Mouse (Mus musculus) embryonic facial prominence, embryonic 12.5 days (tissue): ENCODE data around the gene Nsd2. TPM values are rescaled to one million over a fixed set of nuclear protein-coding genes. Genes with fewer than 3 reads are reported as not detected.

ENCODE experiments used
- ATAC-seq: fragments of 200-750 bp; cut with Nextera tagmentation; 2 replicates; pipeline ENCODE4 v1.8.0; 2017; ENCODE audit not compliant: insufficient number of reproducible peaks, insufficient read depth, low FRiP score, low TSS enrichment
- H3K27ac ChIP-seq: fragments of 300-500 bp; sonication (generic); 2 replicates; pipeline ENCODE4 v1.5.1; 2016; ENCODE audit warnings: mild to moderate bottlenecking
- H3K27me3 ChIP-seq: fragments of 300-500 bp; sonication (generic); 2 replicates; pipeline ENCODE4 v1.6.1; 2016; ENCODE audit warnings: mild to moderate bottlenecking, moderate library complexity
- H3K36me3 ChIP-seq: fragments of 300-500 bp; sonication (generic); 2 replicates; pipeline ENCODE4 v1.6.1; 2016; ENCODE audit warnings: mild to moderate bottlenecking
- H3K4me1 ChIP-seq: fragments of 300-500 bp; sonication (generic); 2 replicates; pipeline ENCODE4 v1.6.1; 2016
- H3K4me2 ChIP-seq: fragments of 300-500 bp; sonication (generic); replicated peaks from 2 replicates; pipeline ENCODE4 v1.6.1; 2016; ENCODE audit warnings: mild to moderate bottlenecking, moderate library complexity
- H3K4me3 ChIP-seq: fragments of 300-500 bp; sonication (generic); 2 replicates; pipeline ENCODE4 v1.5.1; 2016; ENCODE audit warnings: mild to moderate bottlenecking
- H3K9ac ChIP-seq: fragments of 300-500 bp; sonication (generic); 2 replicates; pipeline ENCODE4 v1.6.1; 2016; ENCODE audit warnings: mild to moderate bottlenecking, moderate library complexity
- H3K9me3 ChIP-seq: fragments of 300-500 bp; sonication (generic); 2 replicates; pipeline ENCODE4 v1.6.1; 2016; ENCODE audit warnings: mild to moderate bottlenecking, moderate library complexity
- WGBS: fragments of 180-500 bp; shearing (Covaris S2); methylation state at CpG from one replicate; pipeline ENCODE4 v1.1.7; 2016; 5-methylcytosine and 5-hydroxymethylcytosine counted together
- polyA plus RNA-seq: library from polyadenylated mRNA; unstranded; fragments of >200 nt; fragmentation: Nextera tagmentation; extraction: Ambion mirVana; gene quantifications from 2 replicates; pipeline ENCODE4 v1.2.1, GENCODE M21; 2016

The Nsd2 gene
- polyA plus RNA-seq, 1 experiment from 2014 or later: 64.0 TPM

GRCm38 (mm10) chr5:33819141-33819875 is 1.2 kb upstream of the Nsd2 start:
- Histone ChIP-seq H3K9ac (peak overlapping the region; percentile 99), H3K36me3 (no peaks in the 10 kb centered on the region), H3K4me3 (peak overlapping the region; percentile 99), H3K4me1 (peaks cover 27% of the 10 kb centered on the region), H3K4me2 (peak overlapping the region; percentile 74), H3K27ac (peak overlapping the region; percentile 98), H3K9me3 (no peaks in the 10 kb centered on the region), H3K27me3 (no peaks in the 10 kb centered on the region)
- peak; percentile 25; the same call in 1 of the 2 replicates for ATAC-seq
- 6% methylated on average over 9 of the region's 9 CpGs for WGBS

GRCm38 (mm10) chr5:33820733-33821621 is 452 bp downstream of the Nsd2 start:
- WGBS: under 1% methylated on average over 106 of the region's 121 CpGs

GRCm38 (mm10) chr5:33821901-33822427 is 1.4 kb downstream of the Nsd2 start:
- H3K4me1 ChIP-seq: peaks cover 32% of the 10 kb centered on the region
- H3K36me3 ChIP-seq: no peaks in the 10 kb centered on the region
- WGBS: 34% methylated on average over 2 of the region's 2 CpGs
- H3K27ac ChIP-seq: no peak overlapping the region
- peak overlapping the region; percentile 99 for H3K4me3 ChIP-seq
- ATAC-seq: no peak
- peak overlapping the region; percentile 99 for H3K9ac ChIP-seq
- no peaks in the 10 kb centered on the region for H3K9me3 ChIP-seq
- peak overlapping the region; percentile 55 for H3K4me2 ChIP-seq
- no peaks in the 10 kb centered on the region for H3K27me3 ChIP-seq

More at GRCm38 (mm10) chr5:33820733-33821621, 452 bp downstream of the Nsd2 start:
- H3K27me3 ChIP-seq: no peaks in the 10 kb centered on the region
- H3K9me3 ChIP-seq: no peaks in the 10 kb centered on the region
- H3K9ac ChIP-seq: peak overlapping the region; percentile 99
- peak overlapping the region; percentile 99 for H3K4me3 ChIP-seq
- H3K4me1 ChIP-seq: peaks cover 32% of the 10 kb centered on the region
- ATAC-seq: no peak
- peak overlapping the region; percentile 55 for H3K4me2 ChIP-seq
- peak overlapping the region; percentile 98 for H3K27ac ChIP-seq
- H3K36me3 ChIP-seq: no peaks in the 10 kb centered on the region

GRCm38 (mm10) chr5:33822456-33822855 is 1.9 kb downstream of the Nsd2 start:
- H3K27ac ChIP-seq: no peak overlapping the region
- peak overlapping the region; percentile 55 for H3K4me2 ChIP-seq
- peak overlapping the region; percentile 99 for H3K4me3 ChIP-seq
- no peak overlapping the region for H3K9ac ChIP-seq
- no peaks in the 10 kb centered on the region for H3K27me3 ChIP-seq
- no peaks in the 10 kb centered on the region for H3K36me3 ChIP-seq
- no peaks in the 10 kb centered on the region for H3K9me3 ChIP-seq
- WGBS: 39% methylated on average over 3 of the region's 3 CpGs
- peaks cover 32% of the 10 kb centered on the region for H3K4me1 ChIP-seq
- ATAC-seq: no peak

GRCm38 (mm10) chr5:33826001-33826400 is 5.5 kb downstream of the Nsd2 start:
- H3K36me3 ChIP-seq: no peaks in the 10 kb centered on the region
- H3K27ac ChIP-seq: no peak overlapping the region
- peaks cover 20% of the 10 kb centered on the region for H3K4me1 ChIP-seq
- no peaks in the 10 kb centered on the region for H3K9me3 ChIP-seq
- H3K4me2 ChIP-seq: no peak overlapping the region
- no peak overlapping the region for H3K4me3 ChIP-seq
- ATAC-seq: no peak
- no peaks in the 10 kb centered on the region for H3K27me3 ChIP-seq
- no peak overlapping the region for H3K9ac ChIP-seq

GRCm38 (mm10) chr5:33828107-33828506 is 7.6 kb downstream of the Nsd2 start:
- H3K4me3 ChIP-seq: no peak overlapping the region
- 83% methylated on average over 8 of the region's 8 CpGs for WGBS
- no peaks in the 10 kb centered on the region for H3K9me3 ChIP-seq
- H3K4me2 ChIP-seq: no peak overlapping the region
- H3K27ac ChIP-seq: no peak overlapping the region
- ATAC-seq: no peak
- no peaks in the 10 kb centered on the region for H3K36me3 ChIP-seq
- H3K4me1 ChIP-seq: peaks cover 13% of the 10 kb centered on the region; the same call in 1 of the 2 replicates
- H3K27me3 ChIP-seq: no peaks in the 10 kb centered on the region
- no peak overlapping the region for H3K9ac ChIP-seq

- Histone ChIP-seq H3K27ac (no peak overlapping the region), H3K4me2 (no peak overlapping the region), H3K9me3 (no peaks in the 10 kb centered on the region), H3K4me1 (no peaks in the 10 kb centered on the region), H3K27me3 (no peaks in the 10 kb centered on the region), H3K9ac (no peak overlapping the region), H3K4me3 (no peak overlapping the region), H3K36me3 (no peaks in the 10 kb centered on the region)
- WGBS: 96% methylated on average over 3 of the region's 3 CpGs
- ATAC-seq: no peak
These were observed 9.4 kb downstream of the Nsd2 start for GRCm38 (mm10) chr5:33829958-33830357.

- H3K27me3 ChIP-seq: no peaks in the 10 kb centered on the region
- no peak overlapping the region for H3K27ac ChIP-seq
- WGBS: 81% methylated on average over 1 of the region's 1 CpGs
- H3K4me3 ChIP-seq: no peak overlapping the region
- no peak for ATAC-seq
- no peak overlapping the region for H3K9ac ChIP-seq
- no peak overlapping the region for H3K4me2 ChIP-seq
- no peaks in the 10 kb centered on the region for H3K4me1 ChIP-seq
- no peaks in the 10 kb centered on the region for H3K36me3 ChIP-seq
- H3K9me3 ChIP-seq: no peaks in the 10 kb centered on the region
These were observed 10.3 kb downstream of the Nsd2 start for GRCm38 (mm10) chr5:33830832-33831231.

- H3K4me1 ChIP-seq: no peaks in the 10 kb centered on the region
- no peak overlapping the region for H3K27ac ChIP-seq
- H3K9me3 ChIP-seq: no peaks in the 10 kb centered on the region
- H3K27me3 ChIP-seq: no peaks in the 10 kb centered on the region
- no peak for ATAC-seq
- no peak overlapping the region for H3K4me3 ChIP-seq
- H3K4me2 ChIP-seq: no peak overlapping the region
- 97% methylated on average over 1 of the region's 1 CpGs for WGBS
- peaks cover 38% of the 10 kb centered on the region for H3K36me3 ChIP-seq
- H3K9ac ChIP-seq: no peak overlapping the region
These were observed 20.8 kb downstream of the Nsd2 start for GRCm38 (mm10) chr5:33841331-33841730.

GRCm38 (mm10) chr5:33842549-33842948 is 22.0 kb downstream of the Nsd2 start:
- peaks cover 43% of the 10 kb centered on the region for H3K36me3 ChIP-seq
- H3K9me3 ChIP-seq: no peaks in the 10 kb centered on the region
- H3K9ac ChIP-seq: no peak overlapping the region
- no peak for ATAC-seq
- H3K4me3 ChIP-seq: no peak overlapping the region
- WGBS: 86% methylated on average over 4 of the region's 4 CpGs
- H3K4me1 ChIP-seq: no peaks in the 10 kb centered on the region
- no peak overlapping the region for H3K27ac ChIP-seq
- no peaks in the 10 kb centered on the region for H3K27me3 ChIP-seq
- H3K4me2 ChIP-seq: no peak overlapping the region

- Histone ChIP-seq H3K9ac (no peak overlapping the region), H3K36me3 (peaks cover 37% of the 10 kb centered on the region)
- WGBS: 94% methylated on average over 4 of the region's 4 CpGs
These were observed 30.9 kb downstream of the Nsd2 start for GRCm38 (mm10) chr5:33851466-33851865.

More at GRCm38 (mm10) chr5:33851466-33851865, 30.9 kb downstream of the Nsd2 start:
- Histone ChIP-seq H3K27ac (no peak overlapping the region), H3K4me3 (no peak overlapping the region), H3K9me3 (no peaks in the 10 kb centered on the region), H3K4me2 (no peak overlapping the region), H3K4me1 (no peaks in the 10 kb centered on the region), H3K27me3 (no peaks in the 10 kb centered on the region)
- ATAC-seq: no peak
